Mouse (Mus musculus) embryonic facial prominence, embryonic 10.5 days (tissue): ENCODE results near the gene Slc22a18. TPM values are rescaled to one million over a fixed set of nuclear protein-coding genes. Genes with fewer than 3 reads are reported as not detected.

ENCODE experiments used
- DNase-seq: peaks from one replicate; pipeline ENCODE4 v3.0.0-alpha.2; 2017; ENCODE audit warnings: low spot score
- H3K27ac ChIP-seq: fragments of 300-500 bp; sonication (generic); replicated peaks from 2 replicates; pipeline ENCODE4 v1.5.1; 2016; ENCODE audit warnings: mild to moderate bottlenecking
- H3K27me3 ChIP-seq: fragments of 300-500 bp; sonication (generic); replicated peaks from 2 replicates; pipeline ENCODE4 v1.6.1; 2016; ENCODE audit warnings: low read depth, mild to moderate bottlenecking; ENCODE audit not compliant: poor library complexity, severe bottlenecking
- H3K36me3 ChIP-seq: fragments of 300-500 bp; sonication (generic); replicated peaks from 2 replicates; pipeline ENCODE4 v1.6.1; 2016; ENCODE audit warnings: mild to moderate bottlenecking, moderate library complexity
- H3K4me1 ChIP-seq: fragments of 300-500 bp; sonication (generic); 2 replicates; pipeline ENCODE4 v1.6.1; 2016
- H3K4me3 ChIP-seq: fragments of 300-500 bp; sonication (generic); 2 replicates; pipeline ENCODE4 v1.5.1; 2016; ENCODE audit warnings: mild to moderate bottlenecking, moderate library complexity
- H3K9me3 ChIP-seq: fragments of 300-500 bp; sonication (generic); 2 replicates; pipeline ENCODE4 v1.6.1; 2016; ENCODE audit warnings: mild to moderate bottlenecking
- WGBS: fragments of 180-500 bp; shearing (Covaris S2); methylation state at CpG from one replicate; pipeline ENCODE4 v1.1.7; 2016; 5-methylcytosine and 5-hydroxymethylcytosine counted together
- polyA plus RNA-seq: library from polyadenylated mRNA; unstranded; fragments of >200 nt; fragmentation: Nextera tagmentation; extraction: Ambion mirVana; gene quantifications from 2 replicates; pipeline ENCODE4 v1.2.1, GENCODE M21; 2016

Gene Slc22a18
- polyA plus RNA-seq, 1 experiment from 2014 or later: 0.96 TPM

DNA sequence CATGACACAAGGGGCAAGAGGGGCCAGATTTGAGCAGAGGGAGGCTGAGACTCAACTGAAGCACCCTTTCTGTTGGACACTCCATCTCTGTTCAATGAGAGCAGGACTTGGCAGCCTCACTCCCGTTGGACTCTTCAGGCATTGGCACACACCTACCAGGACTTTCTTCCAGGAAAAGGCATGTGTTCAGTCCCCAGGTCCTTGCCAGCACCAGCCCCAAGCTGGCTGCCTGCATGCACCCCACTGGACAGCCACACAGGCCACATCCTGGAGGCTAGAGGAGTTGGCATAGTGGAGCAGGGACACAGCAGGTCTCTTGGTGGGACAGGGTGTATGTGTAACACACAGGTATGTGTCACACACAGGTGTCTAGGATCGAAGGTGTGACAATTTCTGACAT is 26.4 kb upstream of the Slc22a18 start:
- no peak overlapping the region for H3K4me3 ChIP-seq
- peaks cover 40% of the 10 kb centered on the region for H3K4me1 ChIP-seq
- no peak overlapping the region for H3K27ac ChIP-seq
- H3K27me3 ChIP-seq: peaks cover 75% of the 10 kb centered on the region
- 79% methylated on average over 2 of the region's 2 CpGs for WGBS
- no peaks in the 10 kb centered on the region for H3K9me3 ChIP-seq
- H3K36me3 ChIP-seq: no peaks in the 10 kb centered on the region
- DNase-seq: no peak

GRCm38 (mm10) chr7:143458963-143459331 is 14.6 kb upstream of the Slc22a18 start:
- DNase-seq: peak; percentile 41
- Histone ChIP-seq H3K4me3 (peak overlapping the region; percentile 72), H3K27me3 (peaks cover 64% of the 10 kb centered on the region), H3K36me3 (peaks cover 11% of the 10 kb centered on the region; the same call in 1 of the 2 replicates), H3K27ac (peak overlapping the region; percentile 88), H3K9me3 (peaks cover 41% of the 10 kb centered on the region), H3K4me1 (peaks cover 44% of the 10 kb centered on the region)
- 22% methylated on average over 38 of the region's 38 CpGs for WGBS

GRCm38 (mm10) chr7:143459332-143460211 is 14.0 kb upstream of the Slc22a18 start:
- peak; percentile 54 for DNase-seq
- Histone ChIP-seq H3K36me3 (peaks cover 11% of the 10 kb centered on the region; the same call in 1 of the 2 replicates), H3K4me3 (peak overlapping the region; percentile 72), H3K9me3 (peaks cover 47% of the 10 kb centered on the region), H3K27ac (peak overlapping the region; percentile 88), H3K4me1 (peaks cover 51% of the 10 kb centered on the region), H3K27me3 (peaks cover 70% of the 10 kb centered on the region)
- WGBS: 31% methylated on average over 100 of the region's 100 CpGs

DNA sequence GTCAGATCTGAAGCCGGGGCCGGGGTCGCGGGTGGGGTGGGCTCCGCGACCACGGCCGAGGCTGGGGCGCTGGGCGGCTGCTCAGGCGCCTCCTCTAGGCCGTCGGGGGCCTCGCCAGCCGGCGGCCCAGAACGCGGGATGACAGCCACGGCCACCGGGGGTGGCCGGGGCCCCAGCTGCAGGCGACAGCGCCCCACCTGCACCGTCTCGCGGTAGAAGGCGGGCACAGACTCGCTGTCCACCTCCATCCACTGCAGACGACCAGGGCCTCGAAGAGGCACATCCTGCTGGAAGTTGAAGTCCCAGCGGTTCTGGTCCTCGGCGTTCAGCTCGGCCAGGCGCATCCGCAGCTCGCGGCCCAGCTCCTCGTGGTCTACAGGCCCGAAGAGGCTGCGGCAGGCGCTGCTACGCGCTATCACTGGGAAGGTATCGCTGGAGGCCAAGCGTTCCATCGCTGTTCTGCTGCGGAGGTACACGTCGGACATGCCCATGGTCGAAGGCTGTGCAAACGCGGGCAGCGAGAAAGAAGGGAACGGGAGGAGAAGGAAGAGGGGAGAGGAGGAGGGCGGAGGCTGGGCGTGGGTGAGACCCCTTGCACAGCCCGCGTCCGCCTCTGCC is 13.2 kb upstream of the Slc22a18 start:
- Histone ChIP-seq H3K27ac (peak overlapping the region; percentile 88), H3K9me3 (peaks cover 54% of the 10 kb centered on the region), H3K4me3 (peak overlapping the region; percentile 72), H3K4me1 (peaks cover 58% of the 10 kb centered on the region), H3K36me3 (peaks cover 11% of the 10 kb centered on the region; the same call in 1 of the 2 replicates), H3K27me3 (peaks cover 77% of the 10 kb centered on the region)
- 38% methylated on average over 60 of the region's 60 CpGs for WGBS
- no peak for DNase-seq

DNA sequence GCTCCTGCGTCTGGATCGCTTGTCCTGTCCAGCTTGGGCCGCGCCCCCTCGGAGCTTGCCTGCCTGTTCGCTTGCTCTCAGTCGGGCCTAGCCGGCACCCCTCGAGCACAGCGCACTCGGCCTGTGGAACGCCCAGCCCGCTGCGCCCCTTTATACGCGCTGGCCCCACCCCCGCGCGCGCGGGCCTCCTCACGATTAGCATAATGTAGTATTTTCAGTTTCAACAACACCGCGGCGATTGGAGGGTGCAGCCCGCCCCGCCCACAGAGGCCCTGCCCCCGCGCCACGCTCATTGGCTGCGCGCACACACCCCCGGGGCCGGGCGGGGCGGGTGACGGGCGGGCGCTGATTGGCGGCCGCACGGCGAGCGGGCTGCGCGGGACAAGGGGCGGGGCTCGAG is 12.7 kb upstream of the Slc22a18 start, which contains the start of gene Cdkn1c:
TSS of gene Cdkn1c (minus strand) at position 177 of the 400 bp plus-strand sequence.
- 29% methylated on average over 48 of the region's 48 CpGs for WGBS
- Histone ChIP-seq H3K27ac (peak within 1 kb of the TSS; percentile 88), H3K4me1 (peaks cover 64% of the 10 kb centered on the region), H3K27me3 (peaks cover 77% of the 10 kb centered on the region), H3K36me3 (peaks cover 11% of the 10 kb centered on the region; the same call in 1 of the 2 replicates), H3K9me3 (peaks cover 54% of the 10 kb centered on the region), H3K4me3 (peak within 1 kb of the TSS; percentile 72)
- peak; percentile 96 for DNase-seq

- DNase-seq: no peak
- peaks cover 77% of the 10 kb centered on the region for H3K27me3 ChIP-seq
- H3K4me3 ChIP-seq: peak overlapping the region; percentile 72
- H3K27ac ChIP-seq: peak overlapping the region; percentile 83
- H3K9me3 ChIP-seq: peaks cover 54% of the 10 kb centered on the region
- peaks cover 11% of the 10 kb centered on the region; the same call in 1 of the 2 replicates for H3K36me3 ChIP-seq
- peaks cover 69% of the 10 kb centered on the region for H3K4me1 ChIP-seq
- WGBS: 35% methylated on average over 32 of the region's 32 CpGs
Observed at GRCm38 (mm10) chr7:143461294-143461870, 12.2 kb upstream of the Slc22a18 start.

- Histone ChIP-seq H3K9me3 (peaks cover 54% of the 10 kb centered on the region), H3K4me3 (peak overlapping the region; percentile 72), H3K27me3 (peaks cover 77% of the 10 kb centered on the region), H3K27ac (peak overlapping the region; percentile 83), H3K36me3 (peaks cover 11% of the 10 kb centered on the region; the same call in 1 of the 2 replicates), H3K4me1 (peaks cover 73% of the 10 kb centered on the region)
- 40% methylated on average over 11 of the region's 11 CpGs for WGBS
- peak; percentile 58 for DNase-seq
Observed at GRCm38 (mm10) chr7:143461920-143462319, 11.6 kb upstream of the Slc22a18 start.

GRCm38 (mm10) chr7:143462516-143462915 is 11.0 kb upstream of the Slc22a18 start:
- H3K4me1 ChIP-seq: peaks cover 79% of the 10 kb centered on the region
- H3K27me3 ChIP-seq: peaks cover 77% of the 10 kb centered on the region
- H3K36me3 ChIP-seq: peaks cover 11% of the 10 kb centered on the region; the same call in 1 of the 2 replicates
- WGBS: 77% methylated on average over 5 of the region's 5 CpGs
- no peak for DNase-seq
- peaks cover 54% of the 10 kb centered on the region for H3K9me3 ChIP-seq
- H3K4me3 ChIP-seq: no peak overlapping the region
- H3K27ac ChIP-seq: peak overlapping the region; percentile 83; the same call in 1 of the 2 replicates

DNA sequence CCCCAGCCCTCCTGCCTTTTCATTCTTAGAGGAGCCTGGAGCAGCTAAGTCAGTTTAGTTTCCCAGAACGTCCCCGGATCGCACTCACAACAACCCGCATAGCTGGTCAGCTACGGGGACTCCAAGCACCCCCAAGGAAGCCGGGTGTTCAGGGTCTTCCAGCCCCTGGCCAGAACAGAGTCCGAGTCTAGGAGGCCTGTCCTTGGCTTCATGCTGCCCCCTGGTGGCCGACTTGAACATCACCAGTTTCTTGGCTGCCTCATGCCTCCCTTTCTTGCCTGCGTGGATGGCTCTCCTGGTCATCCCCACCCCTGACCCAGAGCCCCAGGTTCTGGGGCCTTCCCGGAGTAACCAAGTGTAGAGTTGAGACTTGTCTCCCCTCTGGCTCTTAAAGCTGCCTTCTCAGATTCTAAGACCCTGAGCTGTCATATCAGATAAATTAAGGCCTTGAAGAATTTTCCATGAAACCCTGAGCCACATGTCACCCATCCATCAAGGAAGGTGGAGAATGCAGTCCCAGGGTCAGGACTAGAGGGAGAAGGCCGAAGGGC is 9.6 kb upstream of the Slc22a18 start:
- Histone ChIP-seq H3K27ac (peak overlapping the region; percentile 82), H3K36me3 (0 out of 2 replicates have a peak, but pooled peaks cover 5% of the 10 kb centered on the region), H3K4me3 (peak overlapping the region; percentile 30; the same call in 1 of the 2 replicates), H3K4me1 (peaks cover 84% of the 10 kb centered on the region), H3K27me3 (peaks cover 75% of the 10 kb centered on the region), H3K9me3 (peaks cover 51% of the 10 kb centered on the region)
- DNase-seq: peak; percentile 88
- 33% methylated on average over 11 of the region's 11 CpGs for WGBS

DNA sequence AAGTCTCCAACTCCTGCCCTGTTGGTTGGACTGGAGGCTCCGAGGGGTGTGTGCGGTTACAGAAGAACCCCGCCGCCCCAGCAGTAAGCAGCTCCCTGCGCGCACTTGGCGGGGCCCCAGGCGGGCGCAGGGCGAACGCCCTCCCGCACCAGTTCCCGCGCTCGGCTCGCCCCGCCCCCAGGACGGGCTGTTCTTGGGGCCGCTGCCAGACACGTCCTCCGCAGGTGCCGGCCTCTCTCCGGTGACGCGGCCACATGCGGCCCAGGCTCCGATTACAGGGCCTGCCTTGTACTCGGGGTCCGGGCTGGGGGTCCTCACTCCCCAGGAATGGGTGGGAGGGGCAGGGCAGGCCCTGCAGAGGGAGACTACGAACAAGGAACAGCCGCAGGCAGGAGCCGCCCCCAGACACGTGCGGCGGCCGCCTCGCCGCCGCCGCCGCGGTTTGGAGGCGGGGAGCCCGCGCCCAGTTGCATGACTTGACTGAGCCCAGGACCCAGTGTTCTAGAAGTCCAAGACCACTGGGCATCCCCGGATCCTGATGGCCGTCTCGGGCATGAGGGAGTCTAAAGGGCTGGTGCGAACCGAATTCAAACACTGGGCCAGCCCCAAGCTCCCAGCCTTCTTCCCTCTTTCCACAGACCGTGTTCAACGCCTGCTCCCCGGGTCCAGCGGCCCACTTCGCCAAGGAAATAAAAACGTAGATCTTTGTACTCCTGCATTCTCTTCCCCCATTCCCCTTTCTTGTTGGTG is 8.6 kb upstream of the Slc22a18 start:
- peaks cover 41% of the 10 kb centered on the region for H3K9me3 ChIP-seq
- peak overlapping the region; percentile 82 for H3K27ac ChIP-seq
- WGBS: 26% methylated on average over 56 of the region's 56 CpGs
- peaks cover 69% of the 10 kb centered on the region for H3K27me3 ChIP-seq
- H3K36me3 ChIP-seq: no peaks in the 10 kb centered on the region
- peak; percentile 84 for DNase-seq
- H3K4me1 ChIP-seq: peaks cover 82% of the 10 kb centered on the region
- peak overlapping the region; percentile 52 for H3K4me3 ChIP-seq

- WGBS: 33% methylated on average over 14 of the region's 14 CpGs
- Histone ChIP-seq H3K27ac (0 out of 2 replicates have a peak overlapping the region, but pooled peaks have one; percentile 82), H3K4me1 (peaks cover 72% of the 10 kb centered on the region)
Observed at GRCm38 (mm10) chr7:143466099-143466677, 7.3 kb upstream of the Slc22a18 start.

More at GRCm38 (mm10) chr7:143466099-143466677, 7.3 kb upstream of the Slc22a18 start:
- no peaks in the 10 kb centered on the region for H3K36me3 ChIP-seq
- H3K4me3 ChIP-seq: no peak overlapping the region
- peaks cover 60% of the 10 kb centered on the region for H3K27me3 ChIP-seq
- DNase-seq: peak; percentile 86
- H3K9me3 ChIP-seq: peaks cover 29% of the 10 kb centered on the region
